Mouse (Mus musculus) gastrocnemius, postnatal 25 days (tissue): ENCODE data around the gene Mef2d. TPM values are rescaled to one million over a fixed set of nuclear protein-coding genes. Genes with fewer than 3 reads are reported as not detected.
"Not testable (repeated sequence)": the region's sequence is repeated elsewhere in the genome, so short reads cannot be mapped to it uniquely, and the experiment has no call there.

ENCODE experiments used
- DNase-seq: peaks from one replicate; pipeline ENCODE4 v3.0.0; 2022
- total RNA-seq, 2 experiments: library from RNA; stranded (reverse); gene quantifications; 1 replicate in 1 of 2; 2 replicates in 1 of 2; pipeline ENCODE4 v1.2.3; 2021

The Mef2d gene
- total RNA-seq, 2 experiments from 2014 or later: 156 to 164 TPM

- DNase-seq: peak; percentile 70
Measured at GRCm38 (mm10) chr3:88150061-88150998, 8.2 kb downstream of the Mef2d start.

GRCm38 (mm10) chr3:88150999-88151364 lies 8.8 kb downstream of the Mef2d start:
- DNase-seq: no peak

- DNase-seq: no peak
Measured at GRCm38 (mm10) chr3:88152056-88152455, 9.9 kb downstream of the Mef2d start.

GRCm38 (mm10) chr3:88153290-88154011 lies 11.3 kb downstream of the Mef2d start:
- no peak for DNase-seq

- DNase-seq: no peak
Measured at GRCm38 (mm10) chr3:88154236-88154635, 12.1 kb downstream of the Mef2d start.

- no peak for DNase-seq
Measured at GRCm38 (mm10) chr3:88156817-88157216, 14.6 kb downstream of the Mef2d start.

- no peak for DNase-seq
Measured at GRCm38 (mm10) chr3:88157771-88158597, 15.8 kb downstream of the Mef2d start.

- no peak for DNase-seq
Measured at GRCm38 (mm10) chr3:88158991-88159390, 16.8 kb downstream of the Mef2d start.

GRCm38 (mm10) chr3:88160856-88161255 lies 18.7 kb downstream of the Mef2d start:
- no peak for DNase-seq

GRCm38 (mm10) chr3:88162259-88162658 lies 20.1 kb downstream of the Mef2d start:
- DNase-seq: peak; percentile 84

GRCm38 (mm10) chr3:88162811-88163210 lies 20.6 kb downstream of the Mef2d start:
- DNase-seq: no peak

- DNase-seq: no peak
Measured at GRCm38 (mm10) chr3:88163847-88164246, 21.7 kb downstream of the Mef2d start.

- DNase-seq: no peak
Measured at GRCm38 (mm10) chr3:88164263-88164662, 22.1 kb downstream of the Mef2d start.

GRCm38 (mm10) chr3:88166056-88166455 lies 23.9 kb downstream of the Mef2d start:
- no peak for DNase-seq

GRCm38 (mm10) chr3:88170361-88170760 lies 28.2 kb downstream of the Mef2d start:
- no peak for DNase-seq

- no peak for DNase-seq
Measured at GRCm38 (mm10) chr3:88172440-88172839, 30.3 kb downstream of the Mef2d start.

- no peak for DNase-seq
Measured at GRCm38 (mm10) chr3:88173375-88173774, 31.2 kb downstream of the Mef2d start.

GRCm38 (mm10) chr3:88174894-88175293 lies 32.7 kb downstream of the Mef2d start:
- DNase-seq: no peak

- DNase-seq: peak; percentile 62
Measured at GRCm38 (mm10) chr3:88177106-88177505, 34.9 kb downstream of the Mef2d start.

- DNase-seq: peak; percentile 99
Measured at GRCm38 (mm10) chr3:88177562-88178345, 35.6 kb downstream of the Mef2d start.

GRCm38 (mm10) chr3:88178346-88178733 lies 36.2 kb downstream of the Mef2d start:
- not testable (repeated sequence) for DNase-seq

- DNase-seq: no peak
Measured at GRCm38 (mm10) chr3:88178986-88179385, 36.8 kb downstream of the Mef2d start.
